Mouse (Mus musculus): ENCODE measurements around the gene Ppat.

DNA sequence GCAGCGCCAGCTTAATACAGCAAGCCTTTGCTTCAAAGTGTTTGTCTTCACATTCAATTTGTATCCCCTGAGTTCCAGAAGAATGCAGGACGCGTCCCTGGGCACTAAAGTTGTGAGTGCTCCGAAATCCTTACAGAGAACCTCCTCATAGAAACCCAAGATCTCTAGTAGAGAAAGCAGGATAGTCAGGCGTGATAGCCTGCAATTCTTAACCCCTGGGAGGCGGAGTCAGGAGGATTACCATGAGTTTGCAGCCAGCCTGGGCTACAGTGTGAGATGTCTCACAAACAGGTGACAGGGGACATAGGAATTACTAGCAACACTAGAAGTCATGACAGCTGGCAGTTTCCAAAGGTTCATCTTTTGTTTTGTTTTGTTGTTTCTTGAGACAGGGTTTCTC is 81.8 kb downstream of the Ppat start:
- TF ChIP-seq POLR2A (IDR thresholded peaks at IDR 0.05; ENCODE audit: low read depth, low read length): no peak
- no peak for TF ChIP-seq CTCF (conservative IDR thresholded peaks at IDR 0.05; ENCODE audit: insufficient read depth, insufficient read length, low read depth, low read length)
